Mouse (Mus musculus) embryonic fibroblast, embryonic 13.5 days (primary cell): ENCODE data around the gene Mthfs. TPM values are rescaled to one million over a fixed set of nuclear protein-coding genes. Genes with fewer than 3 reads are reported as not detected.
"Not testable (repeated sequence)": the region's sequence is repeated elsewhere in the genome, so short reads cannot be mapped to it uniquely, and the experiment has no call there.

Experiments
- H3K27ac ChIP-seq: 2 replicates; pipeline ENCODE4 v1.5.1; 2012; ENCODE audit warnings: low read length, control low read depth, inconsistent platforms; ENCODE audit not compliant: insufficient read depth
- H3K4me1 ChIP-seq: 2 replicates; pipeline ENCODE4 v1.6.1; 2011; ENCODE audit warnings: low read length; ENCODE audit not compliant: control insufficient read depth, insufficient read depth
- H3K4me3 ChIP-seq: 2 replicates; pipeline ENCODE4 v1.5.1; 2011; ENCODE audit warnings: mild to moderate bottlenecking, control low read depth, low read length; ENCODE audit not compliant: insufficient read depth
- CTCF ChIP-seq: IDR thresholded peaks from 2 replicates; pipeline ENCODE4 v1.5.1; 2011; ENCODE audit warnings: mild to moderate bottlenecking, control low read depth, low read length, moderate library complexity, borderline replicate concordance; ENCODE audit not compliant: insufficient read depth
- POLR2A ChIP-seq: IDR thresholded peaks from 2 replicates; pipeline ENCODE4 v1.6.1; 2011; ENCODE audit warnings: low read depth, mild to moderate bottlenecking, control low read depth, low read length, moderate library complexity
- polyA plus RNA-seq: library from polyadenylated mRNA; stranded (reverse); fragments of >200 nt; gene quantifications from 2 replicates; pipeline ENCODE4 v1.2.4, GENCODE M21; 2011; ENCODE audit warnings: low read depth; ENCODE audit not compliant: missing spikeins, insufficient read length

Gene Mthfs
- polyA plus RNA-seq, 1 experiment = 13.2 TPM

DNA sequence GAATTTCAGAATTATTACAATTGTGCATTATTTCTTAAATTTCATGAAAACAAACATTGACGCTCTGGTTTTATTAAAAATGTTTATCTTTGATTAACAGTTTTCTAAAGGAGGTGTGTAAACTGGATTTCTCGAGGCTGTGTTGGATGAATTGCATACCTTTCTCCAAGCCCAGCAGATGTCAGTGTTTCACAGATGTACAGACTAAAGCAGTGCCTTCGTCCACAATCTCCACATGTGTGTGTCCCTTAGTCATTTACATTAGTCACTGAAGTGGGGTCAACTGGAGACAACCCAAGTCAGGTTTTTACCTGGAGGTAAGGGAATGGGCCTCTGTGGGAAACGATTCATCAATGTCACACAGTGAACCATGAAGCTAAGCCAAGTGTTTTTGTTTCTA, 15.6 kb downstream of the Mthfs start:
- Histone ChIP-seq H3K4me3 (no peak overlapping the region), H3K4me1 (no peaks in the 10 kb centered on the region), H3K27ac (no peak overlapping the region)
- TF ChIP-seq POLR2A (no peak), CTCF (no peak)

DNA sequence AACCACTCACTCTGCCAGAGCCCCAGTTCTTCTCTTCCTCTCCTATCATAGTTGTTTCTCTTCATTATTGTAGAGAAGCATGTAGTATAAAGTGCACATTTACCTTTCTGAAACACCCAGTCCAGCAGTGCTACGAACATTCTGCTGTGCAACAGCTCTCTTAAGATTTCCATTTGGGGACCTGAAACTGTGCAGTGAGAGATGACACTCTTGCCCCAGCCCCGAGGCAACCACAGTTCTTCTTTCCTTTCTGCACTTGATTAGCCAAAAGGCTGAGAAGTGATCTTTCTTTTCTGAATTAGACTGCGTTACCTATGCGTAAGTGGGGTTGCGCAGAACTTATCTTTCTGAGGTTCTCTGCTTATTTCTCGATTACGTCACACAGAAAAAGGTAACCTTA, 17.6 kb downstream of the Mthfs start:
- no peak for TF ChIP-seq CTCF
- Histone ChIP-seq H3K27ac (no peak overlapping the region), H3K4me3 (no peak overlapping the region), H3K4me1 (no peaks in the 10 kb centered on the region)

- H3K27ac ChIP-seq, H3K4me1 ChIP-seq, H3K4me3 ChIP-seq: not testable (repeated sequence)
Measured at GRCm38 (mm10) chr9:89230897-89231497, 20.5 kb downstream of the Mthfs start.

- not testable (repeated sequence) for H3K27ac ChIP-seq, H3K4me3 ChIP-seq, H3K4me1 ChIP-seq
Measured at GRCm38 (mm10) chr9:89237131-89237530, 26.7 kb downstream of the Mthfs start.

GRCm38 (mm10) chr9:89238976-89239505, 28.6 kb downstream of the Mthfs start:
- H3K4me3 ChIP-seq, H3K4me1 ChIP-seq, H3K27ac ChIP-seq: not testable (repeated sequence)

- H3K4me1 ChIP-seq, H3K27ac ChIP-seq, H3K4me3 ChIP-seq: not testable (repeated sequence)
Measured at GRCm38 (mm10) chr9:89240516-89241019, 30.1 kb downstream of the Mthfs start.

- no peak overlapping the region for H3K27ac ChIP-seq
- TF ChIP-seq CTCF (no peak), POLR2A (no peak)
- no peak overlapping the region for H3K4me3 ChIP-seq
- no peaks in the 10 kb centered on the region for H3K4me1 ChIP-seq
Measured at GRCm38 (mm10) chr9:89253400-89253799, 42.9 kb downstream of the Mthfs start.

DNA sequence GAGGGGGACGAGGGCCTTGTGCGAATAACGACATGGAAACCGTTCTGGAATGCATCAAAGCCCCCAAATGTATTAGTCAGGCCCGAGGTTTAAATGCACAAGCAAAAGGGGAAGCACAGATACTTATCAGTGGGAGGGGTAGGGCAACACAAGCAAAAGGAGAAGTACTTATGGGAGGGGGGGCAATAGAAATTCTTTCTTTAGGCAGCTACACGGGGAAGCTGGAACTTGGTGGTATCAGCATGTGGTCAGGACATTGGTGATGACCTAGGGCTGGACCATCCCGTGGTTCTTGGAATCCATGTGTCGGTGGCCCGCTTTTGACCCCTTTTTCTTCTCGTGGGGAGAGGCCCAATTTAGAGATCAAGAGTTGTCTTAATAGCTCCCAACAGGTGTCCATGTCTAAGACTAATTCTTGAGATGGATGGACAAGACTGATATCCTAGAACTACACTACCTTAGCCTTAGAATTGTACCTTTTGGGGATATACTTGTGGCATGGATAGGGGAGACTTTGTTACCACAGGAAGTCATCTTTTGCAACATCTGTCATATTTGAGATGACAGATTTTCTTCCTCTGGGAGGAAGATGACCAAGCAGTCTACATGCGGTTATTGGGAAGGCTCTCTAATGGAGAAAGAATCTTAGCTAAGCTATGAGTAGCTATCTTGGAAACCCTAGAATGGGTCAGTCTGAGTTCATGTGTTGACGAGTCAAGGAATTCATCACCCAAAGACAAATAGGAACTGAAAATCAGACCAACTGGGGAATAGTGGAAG, 46.3 kb downstream of the Mthfs start:
- no peak overlapping the region for H3K27ac ChIP-seq
- TF ChIP-seq CTCF (no peak), POLR2A (no peak)
- no peaks in the 10 kb centered on the region for H3K4me1 ChIP-seq
- H3K4me3 ChIP-seq = no peak overlapping the region

GRCm38 (mm10) chr9:89263968-89264367, 53.5 kb downstream of the Mthfs start:
- Histone ChIP-seq H3K4me3 (no peak overlapping the region), H3K27ac (no peak overlapping the region)
- no peak for TF ChIP-seq CTCF
- no peak for TF ChIP-seq POLR2A

DNA sequence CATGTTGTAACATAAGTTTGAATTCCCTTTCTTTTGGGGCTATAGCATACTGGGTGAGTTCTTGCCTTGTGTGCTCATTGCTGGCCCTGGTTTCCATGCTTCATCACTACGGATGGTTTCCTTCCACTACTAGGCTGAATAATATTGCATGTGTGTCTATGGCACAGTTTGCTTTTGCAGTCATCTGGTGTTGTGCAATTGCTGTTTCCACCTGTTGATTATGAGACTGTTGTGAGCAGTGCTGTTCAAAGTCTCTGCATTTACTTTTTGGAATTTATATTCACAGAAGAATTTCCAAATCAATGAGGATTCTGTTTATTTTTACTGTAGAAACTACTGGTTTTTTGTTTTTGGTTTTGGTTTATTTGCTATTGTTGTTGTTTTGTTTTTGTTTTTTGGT, 54.1 kb downstream of the Mthfs start:
- Histone ChIP-seq H3K27ac (no peak overlapping the region), H3K4me3 (no peak overlapping the region), H3K4me1 (no peaks in the 10 kb centered on the region)
- TF ChIP-seq CTCF (no peak), POLR2A (no peak)

More at GRCm38 (mm10) chr9:89263968-89264367, 53.5 kb downstream of the Mthfs start:
- H3K4me1 ChIP-seq = no peaks in the 10 kb centered on the region
